Mouse (Mus musculus) embryonic facial prominence, embryonic 15.5 days (tissue): Measurements from ENCODE around the gene Ciz1. TPM values are rescaled to one million over a fixed set of nuclear protein-coding genes. Genes with fewer than 3 reads are reported as not detected.

Experiments used
- ATAC-seq: fragments of 200-750 bp; cut with Nextera tagmentation; 2 replicates; pipeline ENCODE4 v1.8.0; 2017; ENCODE audit warnings: low read depth, moderate TSS enrichment; ENCODE audit not compliant: insufficient number of reproducible peaks, low FRiP score, low TSS enrichment
- H3K27ac ChIP-seq: fragments of 300-500 bp; sonication (generic); replicated peaks from 2 replicates; pipeline ENCODE4 v1.5.1; 2015; ENCODE audit warnings: mild to moderate bottlenecking, inconsistent platforms
- H3K27me3 ChIP-seq: fragments of 300-500 bp; sonication (generic); 2 replicates; pipeline ENCODE4 v1.6.1; 2015; ENCODE audit warnings: inconsistent platforms
- H3K36me3 ChIP-seq: fragments of 300-500 bp; sonication (generic); 2 replicates; pipeline ENCODE4 v1.6.1; 2015; ENCODE audit warnings: mild to moderate bottlenecking, inconsistent platforms
- H3K4me1 ChIP-seq: fragments of 300-500 bp; sonication (generic); 2 replicates; pipeline ENCODE4 v1.6.1; 2015; ENCODE audit warnings: inconsistent platforms
- H3K4me2 ChIP-seq: fragments of 300-500 bp; sonication (generic); replicated peaks from 2 replicates; pipeline ENCODE4 v1.6.1; 2015; ENCODE audit warnings: mild to moderate bottlenecking, inconsistent platforms
- H3K4me3 ChIP-seq: fragments of 300-500 bp; sonication (generic); replicated peaks from 2 replicates; pipeline ENCODE4 v1.5.1; 2015; ENCODE audit warnings: mild to moderate bottlenecking, inconsistent platforms
- H3K9ac ChIP-seq: fragments of 300-500 bp; sonication (generic); 2 replicates; pipeline ENCODE4 v1.6.1; 2015; ENCODE audit warnings: inconsistent platforms
- H3K9me3 ChIP-seq: fragments of 300-500 bp; sonication (generic); replicated peaks from 2 replicates; pipeline ENCODE4 v1.6.1; 2016; ENCODE audit warnings: inconsistent platforms
- WGBS: fragments of 180-500 bp; shearing (Covaris S2); methylation state at CpG from one replicate; pipeline ENCODE4 v1.1.7; 2015; 5-methylcytosine and 5-hydroxymethylcytosine counted together
- polyA plus RNA-seq: library from polyadenylated mRNA; unstranded; fragments of >200 nt; fragmentation: Nextera tagmentation; extraction: Ambion mirVana; gene quantifications from 2 replicates; pipeline ENCODE4 v1.2.1, GENCODE M21; 2015

The Ciz1 gene
- polyA plus RNA-seq: 54.6 and 57.3 TPM in 2 replicates

DNA sequence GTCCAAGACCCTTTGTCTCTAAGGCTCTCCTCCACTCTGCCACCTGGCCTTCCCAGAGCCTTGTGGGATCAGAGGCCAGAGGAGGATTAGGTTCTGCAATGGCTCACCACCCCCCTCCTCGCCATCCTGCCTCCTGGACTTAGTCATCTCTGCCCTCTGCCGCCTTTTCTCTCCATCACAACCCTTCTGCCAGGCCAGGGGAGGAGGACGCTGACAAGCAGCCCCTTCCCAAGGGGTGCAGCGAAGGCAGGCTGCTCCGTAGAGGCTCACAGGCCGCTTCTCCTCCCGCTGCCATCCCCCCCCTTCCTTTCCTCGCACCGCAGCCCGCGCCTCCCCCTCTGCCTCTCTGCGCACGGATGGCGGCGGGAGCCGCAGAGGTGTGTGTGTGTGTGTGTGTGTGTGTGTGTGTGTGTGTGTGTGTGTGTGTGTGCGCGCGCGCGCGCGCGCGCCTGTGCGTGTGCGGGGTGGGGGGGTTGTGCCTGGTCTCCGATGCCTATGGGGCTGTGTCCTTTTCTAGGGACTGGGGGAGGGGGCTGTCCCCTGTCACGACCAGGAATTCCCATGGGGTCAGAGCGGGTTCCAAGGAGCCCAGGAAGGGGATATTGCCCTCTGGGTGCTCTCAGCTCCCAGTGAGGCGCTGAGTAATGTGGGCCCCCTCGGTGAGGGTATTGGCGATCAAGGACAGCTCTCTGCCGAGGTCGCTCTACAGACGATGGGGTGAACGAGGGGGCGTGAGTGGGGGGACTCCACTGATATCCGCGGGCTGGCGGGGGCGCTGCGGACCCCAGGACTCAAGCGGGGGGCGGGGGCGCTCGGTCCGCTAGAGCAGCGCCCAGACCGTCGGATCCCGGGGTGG, at the start of gene Ciz1:
Gene Ciz1 (plus strand): TSS at position 177 of the 856 bp plus-strand sequence.
- H3K4me3 ChIP-seq: peak within 1 kb of the TSS; percentile 80
- peak within 1 kb of the TSS; percentile 80 for H3K9ac ChIP-seq
- H3K27me3 ChIP-seq: no peaks in the 10 kb centered on the region
- peak; percentile 36 for ATAC-seq
- no peaks in the 10 kb centered on the region for H3K9me3 ChIP-seq
- H3K36me3 ChIP-seq: 0 out of 2 replicates have a peak, but pooled peaks cover 4% of the 10 kb centered on the region
- peaks cover 47% of the 10 kb centered on the region for H3K4me1 ChIP-seq
- peak within 1 kb of the TSS; percentile 84 for H3K4me2 ChIP-seq
- H3K27ac ChIP-seq: peak within 1 kb of the TSS; percentile 90
- WGBS: under 1% methylated on average over 41 of the region's 52 CpGs

DNA sequence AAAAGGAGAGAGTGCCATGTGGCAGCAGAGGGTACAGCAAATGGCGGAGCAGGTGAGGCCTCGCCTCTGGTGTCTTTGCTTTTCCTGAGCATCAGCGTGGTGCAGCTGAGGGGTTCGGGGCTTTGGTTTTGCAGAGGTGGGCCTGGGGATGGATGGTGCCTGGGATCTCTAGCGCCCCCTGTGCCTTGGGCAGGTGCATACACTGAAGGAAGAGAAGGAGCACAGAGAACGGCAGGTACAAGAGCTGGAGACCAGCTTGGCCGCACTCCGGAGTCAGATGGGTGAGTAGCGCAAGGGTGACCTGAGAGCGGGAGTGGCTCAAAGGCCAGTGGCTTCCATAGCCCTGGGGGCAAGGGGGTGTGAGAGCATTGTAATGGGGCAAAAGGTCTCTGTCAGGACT, 49.2 kb upstream of the Ciz1 start:
- no peaks in the 10 kb centered on the region for H3K27me3 ChIP-seq
- H3K4me1 ChIP-seq: peaks cover 4% of the 10 kb centered on the region; the same call in 1 of the 2 replicates
- no peak overlapping the region for H3K4me2 ChIP-seq
- H3K9ac ChIP-seq: no peak overlapping the region
- H3K36me3 ChIP-seq: peaks cover 99% of the 10 kb centered on the region
- no peaks in the 10 kb centered on the region for H3K9me3 ChIP-seq
- ATAC-seq: no peak
- 91% methylated on average over 10 of the region's 10 CpGs for WGBS
- H3K27ac ChIP-seq: no peak overlapping the region
- no peak overlapping the region for H3K4me3 ChIP-seq

DNA sequence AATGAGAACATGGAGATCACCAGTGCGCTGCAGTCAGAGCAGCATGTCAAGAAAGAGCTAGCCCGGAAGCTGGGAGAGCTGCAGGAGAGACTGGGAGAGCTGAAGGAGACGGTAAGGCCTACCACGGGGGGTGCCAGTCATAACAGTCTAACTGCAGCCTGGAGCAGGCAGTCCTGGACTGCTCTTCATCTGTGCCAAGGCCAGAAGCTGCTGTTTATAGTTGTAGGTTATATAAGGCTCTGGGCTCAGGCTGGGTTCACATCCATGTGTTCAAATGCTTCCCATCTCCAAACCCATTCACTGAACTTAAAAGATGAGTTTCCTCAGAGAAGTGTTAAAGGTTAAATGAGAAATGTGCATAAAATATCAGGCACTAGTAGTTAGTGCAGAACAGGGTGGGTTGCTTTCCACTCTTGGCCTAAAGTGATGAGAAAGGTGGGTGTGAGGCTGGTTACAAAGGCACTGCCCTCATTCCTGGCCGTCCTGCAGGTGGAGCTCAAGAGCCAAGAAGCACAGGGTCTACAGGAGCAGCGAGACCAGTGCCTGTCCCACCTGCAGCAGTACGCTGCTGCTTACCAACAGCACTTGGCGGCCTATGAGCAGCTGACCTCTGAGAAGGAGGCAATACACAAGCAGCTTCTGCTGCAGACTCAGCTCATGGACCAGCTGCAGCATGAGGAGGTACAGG, 47.8 kb upstream of the Ciz1 start:
- Histone ChIP-seq H3K4me2 (no peak overlapping the region), H3K4me1 (peaks cover 11% of the 10 kb centered on the region; the same call in 1 of the 2 replicates), H3K4me3 (no peak overlapping the region), H3K27me3 (no peaks in the 10 kb centered on the region), H3K36me3 (peaks cover 99% of the 10 kb centered on the region), H3K9ac (no peak overlapping the region), H3K27ac (no peak overlapping the region), H3K9me3 (no peaks in the 10 kb centered on the region)
- 56% methylated on average over 8 of the region's 8 CpGs for WGBS
- 0 out of 2 replicates have a peak, but pooled peaks have one; percentile 17 for ATAC-seq

DNA sequence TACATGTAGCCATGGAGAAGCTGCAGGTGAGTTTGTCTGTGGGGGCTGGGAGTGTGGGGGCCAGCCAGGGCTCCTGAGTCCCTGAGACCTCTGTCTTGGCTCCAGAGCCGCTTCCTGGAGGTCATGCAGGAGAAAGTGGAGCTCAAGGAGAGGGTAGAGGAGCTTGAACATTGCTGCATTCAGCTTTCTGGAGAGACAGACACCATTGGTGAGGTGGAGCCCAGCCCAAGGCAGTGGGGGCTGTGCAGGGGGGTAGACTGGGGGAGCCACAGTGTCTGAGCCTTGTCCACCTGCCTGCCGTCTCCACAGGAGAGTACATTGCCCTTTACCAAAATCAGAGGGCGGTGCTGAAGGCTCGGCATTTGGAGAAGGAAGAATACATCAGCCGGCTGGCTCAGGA, 46.5 kb upstream of the Ciz1 start:
- H3K27me3 ChIP-seq: no peaks in the 10 kb centered on the region
- no peak overlapping the region for H3K4me2 ChIP-seq
- no peaks in the 10 kb centered on the region for H3K9me3 ChIP-seq
- peaks cover 96% of the 10 kb centered on the region for H3K36me3 ChIP-seq
- no peak overlapping the region for H3K27ac ChIP-seq
- ATAC-seq: no peak
- 88% methylated on average over 5 of the region's 5 CpGs for WGBS
- H3K4me1 ChIP-seq: peaks cover 25% of the 10 kb centered on the region
- H3K4me3 ChIP-seq: no peak overlapping the region
- H3K9ac ChIP-seq: no peak overlapping the region

GRCm38 (mm10) chr2:32306176-32306575, 46.0 kb upstream of the Ciz1 start:
- H3K4me2 ChIP-seq: no peak overlapping the region
- peaks cover 30% of the 10 kb centered on the region for H3K4me1 ChIP-seq
- no peaks in the 10 kb centered on the region for H3K27me3 ChIP-seq
- no peaks in the 10 kb centered on the region for H3K9me3 ChIP-seq
- no peak overlapping the region for H3K9ac ChIP-seq
- ATAC-seq: no peak
- no peak overlapping the region for H3K27ac ChIP-seq
- H3K4me3 ChIP-seq: no peak overlapping the region
- 80% methylated on average over 9 of the region's 9 CpGs for WGBS
- peaks cover 90% of the 10 kb centered on the region for H3K36me3 ChIP-seq

GRCm38 (mm10) chr2:32307247-32307798, 44.8 kb upstream of the Ciz1 start:
- no peak overlapping the region for H3K4me2 ChIP-seq
- H3K27me3 ChIP-seq: no peaks in the 10 kb centered on the region
- peaks cover 40% of the 10 kb centered on the region for H3K4me1 ChIP-seq
- no peak overlapping the region for H3K4me3 ChIP-seq
- no peak overlapping the region for H3K27ac ChIP-seq
- 83% methylated on average over 6 of the region's 6 CpGs for WGBS
- ATAC-seq: no peak
- H3K9ac ChIP-seq: no peak overlapping the region
- no peaks in the 10 kb centered on the region for H3K9me3 ChIP-seq
- H3K36me3 ChIP-seq: peaks cover 79% of the 10 kb centered on the region

DNA sequence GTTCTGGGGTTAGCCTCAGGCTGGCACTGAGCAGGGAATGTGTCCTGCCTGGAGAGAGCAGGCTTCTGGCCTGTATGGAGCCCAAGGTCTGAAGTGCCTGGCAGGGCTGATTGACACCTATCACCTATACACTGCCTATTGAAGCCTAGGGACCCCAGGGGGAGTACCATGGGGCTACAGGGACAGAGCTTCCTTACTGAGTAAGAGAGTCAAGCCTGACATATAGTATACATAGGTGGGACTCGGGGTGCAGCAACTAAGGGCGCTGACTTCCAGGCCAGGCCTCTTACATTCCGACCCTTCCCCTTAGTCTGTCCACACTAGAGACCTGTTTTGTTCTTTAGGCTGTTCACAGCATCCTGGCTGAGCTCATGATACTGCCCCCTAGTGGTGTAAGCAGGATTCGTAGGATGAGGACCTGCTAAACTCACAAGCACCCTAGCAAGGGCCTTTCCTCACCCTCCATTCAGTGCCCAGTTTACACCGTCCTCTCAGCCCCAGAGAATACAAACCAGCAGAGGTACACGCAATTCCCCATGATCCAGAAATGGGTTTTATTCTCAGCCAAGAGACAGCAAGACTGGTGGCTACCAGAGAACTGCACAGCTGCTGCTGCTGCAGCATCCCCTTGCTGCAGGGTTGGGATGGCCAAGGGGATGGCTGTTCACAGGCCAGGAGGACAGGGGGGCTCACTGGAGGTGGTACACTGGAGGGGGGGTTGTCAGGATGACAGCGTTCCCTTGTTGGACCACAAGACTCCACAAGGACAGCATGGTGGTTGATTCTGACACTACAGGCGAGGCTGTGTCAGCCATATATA, 44.0 kb upstream of the Ciz1 start:
- Histone ChIP-seq H3K4me1 (peaks cover 46% of the 10 kb centered on the region), H3K27ac (no peak overlapping the region)
- ATAC-seq: no peak

DNA sequence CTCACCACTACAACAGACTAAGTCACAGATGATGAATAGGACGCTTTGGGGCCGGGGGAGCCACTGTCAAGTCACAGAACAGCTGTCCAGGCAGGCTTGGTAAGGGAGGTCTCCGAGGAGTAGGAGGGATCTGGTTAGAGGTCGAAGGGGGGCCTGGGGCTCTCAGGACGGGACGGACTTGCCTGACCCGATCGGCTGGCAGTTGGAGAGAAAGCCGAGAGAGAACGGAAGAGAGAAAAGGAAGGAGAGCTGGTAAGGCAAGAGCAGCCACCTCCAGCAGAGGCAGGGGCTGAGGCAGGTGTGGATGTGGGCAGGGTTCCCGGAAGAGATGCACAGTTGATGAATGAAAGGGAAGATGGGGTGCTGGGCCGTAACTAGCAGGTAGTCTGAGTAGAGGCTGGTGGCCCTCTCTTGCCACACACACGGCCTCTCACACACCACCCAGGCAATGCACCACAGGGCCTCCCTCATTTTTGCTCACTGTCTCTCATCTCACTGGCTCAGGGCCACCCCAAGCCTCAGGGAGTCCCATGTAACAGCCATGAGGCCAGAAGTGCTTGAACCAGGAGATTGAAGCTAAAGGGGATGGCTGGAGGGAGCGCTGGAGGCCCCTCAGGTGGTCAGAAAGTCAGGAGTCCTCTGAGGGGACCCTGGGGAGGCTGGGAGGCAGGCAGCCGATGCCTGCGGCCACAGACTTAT, 43.1 kb upstream of the Ciz1 start:
- Histone ChIP-seq H3K27me3 (no peaks in the 10 kb centered on the region), H3K36me3 (peaks cover 62% of the 10 kb centered on the region), H3K4me3 (no peak overlapping the region), H3K9me3 (no peaks in the 10 kb centered on the region), H3K9ac (no peak overlapping the region), H3K4me2 (no peak overlapping the region), H3K27ac (no peak overlapping the region), H3K4me1 (peaks cover 46% of the 10 kb centered on the region)
- ATAC-seq: no peak
- WGBS: 86% methylated on average over 16 of the region's 16 CpGs

More for the DNA sequence above, 44.0 kb upstream of the Ciz1 start:
- WGBS: 48% methylated on average over 8 of the region's 8 CpGs
- no peak overlapping the region for H3K9ac ChIP-seq
- no peak overlapping the region for H3K4me2 ChIP-seq
- peaks cover 71% of the 10 kb centered on the region for H3K36me3 ChIP-seq
- H3K4me3 ChIP-seq: no peak overlapping the region
- H3K9me3 ChIP-seq: no peaks in the 10 kb centered on the region
- no peaks in the 10 kb centered on the region for H3K27me3 ChIP-seq

DNA sequence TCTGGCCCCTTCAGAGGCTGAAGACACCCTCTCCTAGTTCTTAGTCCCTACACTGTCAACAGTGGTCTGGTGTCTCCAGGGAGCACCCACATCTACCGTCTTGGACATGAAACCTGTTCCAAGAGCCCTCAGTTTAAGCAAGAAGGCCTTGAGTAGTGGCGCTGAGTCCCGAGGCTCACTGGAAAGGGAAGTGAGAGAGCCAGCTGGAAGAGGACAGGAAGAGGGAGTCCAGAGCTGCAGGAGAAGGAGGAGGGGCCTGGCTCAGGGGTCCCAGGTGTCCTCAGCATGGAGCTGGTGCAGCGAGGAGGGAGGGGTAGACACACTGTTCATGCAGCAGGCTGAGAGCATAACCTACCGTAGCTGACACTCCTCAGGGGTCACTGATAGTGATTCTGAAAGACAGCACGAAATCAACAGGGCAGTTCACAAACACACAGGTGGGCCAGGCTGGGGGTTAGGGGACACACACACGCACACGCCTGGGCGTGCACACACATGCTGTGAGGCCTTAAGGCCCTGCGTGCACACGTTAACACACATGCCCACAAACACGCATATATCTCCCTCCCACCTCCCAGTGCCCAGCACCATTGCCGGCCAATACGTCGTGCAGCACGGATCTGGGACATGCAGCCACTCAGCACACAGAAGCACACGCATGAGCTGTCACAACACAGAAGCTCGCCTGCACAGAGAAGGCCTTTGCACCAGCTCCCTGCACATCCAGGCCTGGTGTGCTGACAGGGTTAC, 41.9 kb upstream of the Ciz1 start:
- H3K9ac ChIP-seq: 0 out of 2 replicates have a peak overlapping the region, but pooled peaks have one; percentile 2
- peak overlapping the region; percentile 99 for H3K4me2 ChIP-seq
- ATAC-seq: no peak
- peaks cover 48% of the 10 kb centered on the region for H3K4me1 ChIP-seq
- H3K4me3 ChIP-seq: peak overlapping the region; percentile 70
- no peak overlapping the region for H3K27ac ChIP-seq
- no peaks in the 10 kb centered on the region for H3K27me3 ChIP-seq
- WGBS: 77% methylated on average over 18 of the region's 18 CpGs
- H3K9me3 ChIP-seq: no peaks in the 10 kb centered on the region
- H3K36me3 ChIP-seq: peaks cover 54% of the 10 kb centered on the region
